Mouse (Mus musculus) stomach, postnatal 0 days (tissue): ENCODE data around the gene Phlda2. TPM values are rescaled to one million over a fixed set of nuclear protein-coding genes. Genes with fewer than 3 reads are reported as not detected.

ENCODE experiments used
- ATAC-seq: fragments of 200-750 bp; cut with Nextera tagmentation; 2 replicates; pipeline ENCODE4 v1.8.0; 2017; ENCODE audit not compliant: low FRiP score, low TSS enrichment
- DNase-seq: peaks from one replicate; pipeline ENCODE4 v3.0.0-alpha.2; 2016; ENCODE audit warnings: low spot score
- H3K27ac ChIP-seq: fragments of 300-500 bp; sonication (generic); replicated peaks from 2 replicates; pipeline ENCODE4 v1.5.1; 2014; ENCODE audit warnings: mild to moderate bottlenecking, control low read depth
- H3K27me3 ChIP-seq: fragments of 300-500 bp; sonication (generic); 2 replicates; pipeline ENCODE4 v1.6.1; 2014; ENCODE audit warnings: low read length; ENCODE audit not compliant: control insufficient read depth, insufficient read depth
- H3K36me3 ChIP-seq: fragments of 300-500 bp; sonication (generic); 2 replicates; pipeline ENCODE4 v1.6.1; 2014; ENCODE audit warnings: low read length, mixed read lengths; ENCODE audit not compliant: control insufficient read depth, insufficient read depth
- H3K4me1 ChIP-seq: fragments of 300-500 bp; sonication (generic); replicated peaks from 2 replicates; pipeline ENCODE4 v1.6.1; 2014; ENCODE audit warnings: antibody characterized with exemption; ENCODE audit not compliant: control insufficient read depth, insufficient read depth
- H3K4me2 ChIP-seq: fragments of 300-500 bp; sonication (generic); replicated peaks from 2 replicates; pipeline ENCODE4 v1.6.1; 2014; ENCODE audit warnings: low read depth, mild to moderate bottlenecking, control low read depth, moderate library complexity
- H3K4me3 ChIP-seq: fragments of 300-500 bp; sonication (generic); 2 replicates; pipeline ENCODE4 v1.5.1; 2014; ENCODE audit warnings: low read depth, low read length, control low read depth
- H3K9ac ChIP-seq: fragments of 300-500 bp; sonication (generic); 2 replicates; pipeline ENCODE4 v1.6.1; 2014; ENCODE audit warnings: mild to moderate bottlenecking, low read length, control low read depth, mixed read lengths
- H3K9me3 ChIP-seq: fragments of 300-500 bp; sonication (generic); 2 replicates; pipeline ENCODE4 v1.6.1; 2016; ENCODE audit warnings: low read length; ENCODE audit not compliant: control insufficient read depth
- CTCF ChIP-seq: IDR thresholded peaks from 2 replicates; pipeline ENCODE4 v1.5.1; 2016; ENCODE audit warnings: antibody characterized with exemption, low read depth, mild to moderate bottlenecking, moderate library complexity
- EP300 ChIP-seq: optimal IDR thresholded peaks from 2 replicates; pipeline ENCODE3; 2016; ENCODE audit warnings: antibody characterized with exemption
- WGBS: fragments of 180-500 bp; shearing (Covaris S2); extraction: QIAGEN DNeasy Blood & Tissue Kit; methylation state at CpG from one replicate; pipeline ENCODE4 v1.1.7; 2014; 5-methylcytosine and 5-hydroxymethylcytosine counted together
- polyA plus RNA-seq: library from polyadenylated mRNA; unstranded; fragments of >200 nt; fragmentation: Nextera tagmentation; extraction: Ambion mirVana; gene quantifications from 2 replicates; pipeline ENCODE4 v1.2.1, GENCODE M21; 2015

The Phlda2 gene
- polyA plus RNA-seq, 1 experiment from 2014 or later, result 16.8 TPM

GRCm38 (mm10) chr7:143519333-143519732 is 16.4 kb upstream of the Phlda2 start:
- Histone ChIP-seq H3K4me3 (no peak overlapping the region), H3K36me3 (peaks cover 37% of the 10 kb centered on the region), H3K9me3 (no peaks in the 10 kb centered on the region), H3K27me3 (no peaks in the 10 kb centered on the region), H3K4me1 (no peaks in the 10 kb centered on the region), H3K9ac (no peak overlapping the region), H3K27ac (no peak overlapping the region), H3K4me2 (no peak overlapping the region)
- ATAC-seq (no peak), DNase-seq (no peak)
- 60% methylated on average over 4 of the region's 4 CpGs for WGBS
- TF ChIP-seq CTCF, result no peak

GRCm38 (mm10) chr7:143514416-143514768 is 11.4 kb upstream of the Phlda2 start:
- Histone ChIP-seq H3K9ac (no peak overlapping the region), H3K4me3 (no peak overlapping the region), H3K36me3 (peaks cover 27% of the 10 kb centered on the region), H3K4me1 (no peaks in the 10 kb centered on the region), H3K27me3 (no peaks in the 10 kb centered on the region), H3K9me3 (no peaks in the 10 kb centered on the region), H3K27ac (no peak overlapping the region), H3K4me2 (no peak overlapping the region)
- no peak for TF ChIP-seq EP300
- no peak for TF ChIP-seq CTCF
- WGBS, result 87% methylated on average over 4 of the region's 4 CpGs
- ATAC-seq (no peak), DNase-seq (no peak)

GRCm38 (mm10) chr7:143513763-143514415 is 10.9 kb upstream of the Phlda2 start:
- Histone ChIP-seq H3K4me1 (no peaks in the 10 kb centered on the region), H3K4me3 (no peak overlapping the region), H3K9ac (no peak overlapping the region), H3K4me2 (no peak overlapping the region), H3K27me3 (no peaks in the 10 kb centered on the region), H3K9me3 (no peaks in the 10 kb centered on the region), H3K36me3 (peaks cover 27% of the 10 kb centered on the region), H3K27ac (no peak overlapping the region)
- DNase-seq, result no peak
- WGBS, result 81% methylated on average over 10 of the region's 10 CpGs
- no peak for TF ChIP-seq EP300
- TF ChIP-seq CTCF, result no peak
- 0 out of 2 replicates have a peak, but pooled peaks have one; percentile 14 for ATAC-seq

- Histone ChIP-seq H3K4me1 (no peaks in the 10 kb centered on the region), H3K4me3 (no peak overlapping the region), H3K9ac (no peak overlapping the region), H3K4me2 (no peak overlapping the region), H3K27me3 (no peaks in the 10 kb centered on the region), H3K9me3 (no peaks in the 10 kb centered on the region), H3K27ac (no peak overlapping the region; the same call in 1 of the 2 replicates), H3K36me3 (peaks cover 16% of the 10 kb centered on the region)
- ATAC-seq, result no peak
- no peak for DNase-seq
- no peak for TF ChIP-seq EP300
- no peak for TF ChIP-seq CTCF
Observed at GRCm38 (mm10) chr7:143511335-143511712, 8.4 kb upstream of the Phlda2 start.

GRCm38 (mm10) chr7:143510593-143511334 is 7.8 kb upstream of the Phlda2 start:
- Histone ChIP-seq H3K9ac (no peak overlapping the region), H3K4me2 (no peak overlapping the region), H3K27ac (no peak overlapping the region; the same call in 1 of the 2 replicates), H3K4me1 (no peaks in the 10 kb centered on the region), H3K9me3 (no peaks in the 10 kb centered on the region), H3K4me3 (no peak overlapping the region), H3K36me3 (peaks cover 12% of the 10 kb centered on the region), H3K27me3 (no peaks in the 10 kb centered on the region)
- DNase-seq (no peak), ATAC-seq (no peak)
- TF ChIP-seq EP300 (no peak), CTCF (no peak; the same call in 1 of the 2 replicates)
- 82% methylated on average over 3 of the region's 3 CpGs for WGBS

GRCm38 (mm10) chr7:143509566-143509965 is 6.6 kb upstream of the Phlda2 start:
- H3K27ac ChIP-seq, result no peak overlapping the region
- no peak overlapping the region; the same call in 1 of the 2 replicates for H3K9ac ChIP-seq
- 89% methylated on average over 1 of the region's 1 CpGs for WGBS
- H3K4me2 ChIP-seq, result no peak overlapping the region
- DNase-seq (no peak), ATAC-seq (no peak)
- TF ChIP-seq CTCF, result no peak
- no peak for TF ChIP-seq EP300
- peaks cover 5% of the 10 kb centered on the region; the same call in 1 of the 2 replicates for H3K36me3 ChIP-seq
- H3K27me3 ChIP-seq, result no peaks in the 10 kb centered on the region
- no peaks in the 10 kb centered on the region for H3K4me1 ChIP-seq
- H3K9me3 ChIP-seq, result no peaks in the 10 kb centered on the region
- H3K4me3 ChIP-seq, result no peak overlapping the region
